Mouse (Mus musculus) midbrain, postnatal 0 days (tissue): ENCODE results near the gene Zfp536. TPM values are rescaled to one million over a fixed set of nuclear protein-coding genes. Genes with fewer than 3 reads are reported as not detected.

ENCODE experiments used
- ATAC-seq: fragments of 200-750 bp; cut with Nextera tagmentation; 2 replicates; pipeline ENCODE4 v1.8.0; 2017; ENCODE audit warnings: moderate number of reproducible peaks, mild to moderate bottlenecking, moderate TSS enrichment, moderate library complexity; ENCODE audit not compliant: low FRiP score
- DNase-seq: peaks from one replicate; pipeline ENCODE4 v3.0.0-alpha.2; 2015; ENCODE audit warnings: low spot score
- H3K27ac ChIP-seq: fragments of 300-500 bp; sonication (generic); 2 replicates; pipeline ENCODE4 v1.5.1; 2014; ENCODE audit warnings: low read depth, mild to moderate bottlenecking, low read length, mixed read lengths
- H3K27me3 ChIP-seq: fragments of 300-500 bp; sonication (generic); 2 replicates; pipeline ENCODE4 v1.6.1; 2014; ENCODE audit warnings: low read length, control low read depth, mixed read lengths; ENCODE audit not compliant: insufficient read depth
- H3K36me3 ChIP-seq: fragments of 300-500 bp; sonication (generic); 2 replicates; pipeline ENCODE4 v1.6.1; 2014; ENCODE audit warnings: low read length, control low read depth, mixed read lengths; ENCODE audit not compliant: insufficient read depth
- H3K4me1 ChIP-seq: fragments of 300-500 bp; sonication (generic); 2 replicates; pipeline ENCODE4 v1.6.1; 2014; ENCODE audit warnings: mild to moderate bottlenecking, control low read depth, antibody characterized with exemption, low read length, mixed read lengths; ENCODE audit not compliant: insufficient read depth
- H3K4me2 ChIP-seq: fragments of 300-500 bp; sonication (generic); 2 replicates; pipeline ENCODE4 v1.6.1; 2014; ENCODE audit warnings: low read depth, mild to moderate bottlenecking, low read length, mixed read lengths; ENCODE audit not compliant: poor library complexity, severe bottlenecking
- H3K4me3 ChIP-seq: fragments of 300-500 bp; sonication (generic); 2 replicates; pipeline ENCODE4 v1.5.1; 2014; ENCODE audit warnings: low read depth, mild to moderate bottlenecking, low read length, moderate library complexity
- H3K9ac ChIP-seq: fragments of 300-500 bp; sonication (generic); replicated peaks from 2 replicates; pipeline ENCODE4 v1.6.1; 2014; ENCODE audit warnings: mild to moderate bottlenecking, low read length, moderate library complexity, mixed read lengths; ENCODE audit not compliant: poor library complexity, severe bottlenecking
- H3K9me3 ChIP-seq: fragments of 300-500 bp; sonication (generic); 2 replicates; pipeline ENCODE4 v1.6.1; 2016; ENCODE audit warnings: low read length, control low read depth
- CTCF ChIP-seq: IDR thresholded peaks from 2 replicates; pipeline ENCODE4 v1.5.1; 2016; ENCODE audit warnings: antibody characterized with exemption, mild to moderate bottlenecking
- WGBS: fragments of 180-500 bp; shearing (Covaris S2); extraction: QIAGEN DNeasy Blood & Tissue Kit; methylation state at CpG from one replicate; pipeline ENCODE4 v1.1.7; 2014; 5-methylcytosine and 5-hydroxymethylcytosine counted together
- polyA plus RNA-seq: library from polyadenylated mRNA; unstranded; fragments of >200 nt; fragmentation: Nextera tagmentation; extraction: Ambion mirVana; gene quantifications from 2 replicates; pipeline ENCODE4 v1.2.1, GENCODE M21; 2015
- total RNA-seq: library from RNA; depleted of rRNA; stranded (reverse); fragments of >200 nt; gene quantifications from 2 replicates; pipeline ENCODE4 v1.2.3, GENCODE M21; 2014

Zfp536 gene
- total and polyA plus RNA-seq, 2 experiments from 2014 or later, result 16.4 to 48.2 TPM

GRCm38 (mm10) chr7:37566019-37566418 is 207.4 kb downstream of the Zfp536 start:
- peaks cover 12% of the 10 kb centered on the region; the same call in 1 of the 2 replicates for H3K4me1 ChIP-seq
- peak; percentile 35 for DNase-seq
- ATAC-seq, result no peak; the same call in 1 of the 2 replicates

GRCm38 (mm10) chr7:37565371-37565770 is 208.1 kb downstream of the Zfp536 start:
- DNase-seq, result no peak
- Histone ChIP-seq H3K36me3 (no peaks in the 10 kb centered on the region), H3K9ac (no peak overlapping the region), H3K4me3 (no peak overlapping the region), H3K4me1 (peaks cover 12% of the 10 kb centered on the region; the same call in 1 of the 2 replicates), H3K4me2 (no peak overlapping the region), H3K27ac (no peak overlapping the region), H3K9me3 (no peaks in the 10 kb centered on the region), H3K27me3 (no peaks in the 10 kb centered on the region)
- TF ChIP-seq CTCF, result no peak
- ATAC-seq, result no peak
- WGBS, result 45% methylated on average over 8 of the region's 8 CpGs

More at GRCm38 (mm10) chr7:37566019-37566418, 207.4 kb downstream of the Zfp536 start:
- Histone ChIP-seq H3K9me3 (no peaks in the 10 kb centered on the region), H3K4me2 (no peak overlapping the region; the same call in 1 of the 2 replicates), H3K4me3 (no peak overlapping the region), H3K27ac (0 out of 2 replicates have a peak overlapping the region, but pooled peaks have one; percentile 38), H3K27me3 (no peaks in the 10 kb centered on the region), H3K36me3 (no peaks in the 10 kb centered on the region), H3K9ac (0 out of 2 replicates have a peak overlapping the region, but pooled peaks have one; percentile 29)
- no peak for TF ChIP-seq CTCF
- 13% methylated on average over 9 of the region's 9 CpGs for WGBS

GRCm38 (mm10) chr7:37564644-37565043 is 208.8 kb downstream of the Zfp536 start:
- no peak for TF ChIP-seq CTCF
- Histone ChIP-seq H3K4me3 (no peak overlapping the region), H3K9me3 (no peaks in the 10 kb centered on the region), H3K4me1 (peaks cover 12% of the 10 kb centered on the region; the same call in 1 of the 2 replicates), H3K27me3 (no peaks in the 10 kb centered on the region), H3K4me2 (peak overlapping the region; percentile 1), H3K27ac (0 out of 2 replicates have a peak overlapping the region, but pooled peaks have one; percentile 18), H3K9ac (no peak overlapping the region), H3K36me3 (no peaks in the 10 kb centered on the region)
- ATAC-seq (no peak), DNase-seq (no peak)
- WGBS, result 20% methylated on average over 10 of the region's 10 CpGs

GRCm38 (mm10) chr7:37563831-37564400 is 209.5 kb downstream of the Zfp536 start:
- no peak for TF ChIP-seq CTCF
- no peaks in the 10 kb centered on the region for H3K27me3 ChIP-seq
- no peak for ATAC-seq
- H3K9ac ChIP-seq, result 0 out of 2 replicates have a peak overlapping the region, but pooled peaks have one; percentile 8
- no peak overlapping the region for H3K4me3 ChIP-seq
- H3K36me3 ChIP-seq, result no peaks in the 10 kb centered on the region
- H3K4me2 ChIP-seq, result no peak overlapping the region
- H3K9me3 ChIP-seq, result no peaks in the 10 kb centered on the region
- 35% methylated on average over 6 of the region's 6 CpGs for WGBS
- no peak overlapping the region for H3K27ac ChIP-seq
- no peak for DNase-seq
- H3K4me1 ChIP-seq, result peaks cover 12% of the 10 kb centered on the region; the same call in 1 of the 2 replicates

GRCm38 (mm10) chr7:37563171-37563574 is 210.3 kb downstream of the Zfp536 start:
- TF ChIP-seq CTCF, result no peak
- no peaks in the 10 kb centered on the region for H3K9me3 ChIP-seq
- 9% methylated on average over 8 of the region's 8 CpGs for WGBS
- H3K36me3 ChIP-seq, result no peaks in the 10 kb centered on the region
- H3K4me2 ChIP-seq, result peak overlapping the region; percentile 36
- no peak overlapping the region for H3K4me3 ChIP-seq
- no peak overlapping the region for H3K9ac ChIP-seq
- H3K27ac ChIP-seq, result peak overlapping the region; percentile 18; the same call in 1 of the 2 replicates
- peaks cover 12% of the 10 kb centered on the region; the same call in 1 of the 2 replicates for H3K4me1 ChIP-seq
- H3K27me3 ChIP-seq, result no peaks in the 10 kb centered on the region
- 0 out of 2 replicates have a peak, but pooled peaks have one; percentile 12 for ATAC-seq
- DNase-seq, result peak; percentile 86

- Histone ChIP-seq H3K4me1 (peaks cover 12% of the 10 kb centered on the region; the same call in 1 of the 2 replicates), H3K27me3 (no peaks in the 10 kb centered on the region), H3K27ac (peak overlapping the region; percentile 18; the same call in 1 of the 2 replicates), H3K9ac (no peak overlapping the region), H3K4me2 (peak overlapping the region; percentile 36), H3K4me3 (no peak overlapping the region), H3K36me3 (no peaks in the 10 kb centered on the region), H3K9me3 (no peaks in the 10 kb centered on the region)
- 30% methylated on average over 7 of the region's 7 CpGs for WGBS
- TF ChIP-seq CTCF, result no peak
- ATAC-seq, result no peak
- DNase-seq, result no peak
Measured at GRCm38 (mm10) chr7:37562505-37562904, 210.9 kb downstream of the Zfp536 start.
